Mouse (Mus musculus) forebrain, embryonic 14.5 days (tissue): ENCODE measurements around the gene Senp1. TPM values are rescaled to one million over a fixed set of nuclear protein-coding genes. Genes with fewer than 3 reads are reported as not detected.
A peak's percentile ranks its signal among the peaks of the same experiment; 100 is the strongest.

ENCODE experiments used
- ATAC-seq: fragments of 200-750 bp; cut with Nextera tagmentation; 2 replicates; pipeline ENCODE4 v1.8.0; 2017; ENCODE audit warnings: mild to moderate bottlenecking, moderate library complexity
- DNase-seq: peaks from one replicate; pipeline ENCODE4 v3.0.0-alpha.2; 2015; ENCODE audit warnings: low spot score
- H3K27ac ChIP-seq: fragments of 300-500 bp; sonication (generic); 2 replicates; pipeline ENCODE4 v1.5.1; 2014; ENCODE audit warnings: low read depth, mild to moderate bottlenecking, control low read depth, low read length, moderate library complexity
- H3K27me3 ChIP-seq: fragments of 300-500 bp; sonication (generic); replicated peaks from 2 replicates; pipeline ENCODE4 v1.6.1; 2014; ENCODE audit warnings: low read length, control low read depth, mixed read lengths; ENCODE audit not compliant: control insufficient read depth, insufficient read depth
- H3K36me3 ChIP-seq: fragments of 300-500 bp; sonication (generic); 2 replicates; pipeline ENCODE4 v1.6.1; 2014; ENCODE audit warnings: low read length, control low read depth; ENCODE audit not compliant: control insufficient read depth, insufficient read depth
- H3K4me1 ChIP-seq: fragments of 300-500 bp; sonication (generic); 2 replicates; pipeline ENCODE4 v1.6.1; 2014; ENCODE audit warnings: antibody characterized with exemption, low read length, control low read depth; ENCODE audit not compliant: control insufficient read depth, insufficient read depth
- H3K4me2 ChIP-seq: fragments of 300-500 bp; sonication (generic); 2 replicates; pipeline ENCODE4 v1.6.1; 2014; ENCODE audit warnings: mild to moderate bottlenecking, control low read depth, low read length
- H3K4me3 ChIP-seq: fragments of 300-500 bp; sonication (generic); 2 replicates; pipeline ENCODE4 v1.5.1; 2014; ENCODE audit warnings: low read depth, low read length, control low read depth
- H3K9ac ChIP-seq: fragments of 300-500 bp; sonication (generic); 2 replicates; pipeline ENCODE4 v1.6.1; 2014; ENCODE audit warnings: mild to moderate bottlenecking, low read length, control low read depth, moderate library complexity
- H3K9me3 ChIP-seq: fragments of 300-500 bp; sonication (generic); replicated peaks from 2 replicates; pipeline ENCODE4 v1.6.1; 2016; ENCODE audit warnings: low read length, control low read depth, mixed read lengths; ENCODE audit not compliant: control insufficient read depth
- WGBS: fragments of 180-500 bp; shearing (Covaris S2); extraction: QIAGEN DNeasy Blood & Tissue Kit; methylation state at CpG from one replicate; pipeline ENCODE4 v1.1.7; 2014; 5-methylcytosine and 5-hydroxymethylcytosine counted together
- polyA plus RNA-seq: library from polyadenylated mRNA; unstranded; fragments of >200 nt; fragmentation: Nextera tagmentation; extraction: Ambion mirVana; gene quantifications from 2 replicates; pipeline ENCODE4 v1.2.1, GENCODE M21; 2014

Senp1 gene
- 21.7 and 24.8 TPM in 2 replicates for polyA plus RNA-seq

GRCm38 (mm10) chr15:98093121-98094011, at the start of gene Senp1:
Gene Senp1, minus strand, starts transcription at chr15:98093744.
- H3K9ac ChIP-seq: peak within 1 kb of the TSS; percentile 89
- no peaks in the 10 kb centered on the region for H3K9me3 ChIP-seq
- ATAC-seq: peak; percentile 91
- under 1% methylated on average over 56 of the region's 58 CpGs for WGBS
- H3K4me1 ChIP-seq: no peaks in the 10 kb centered on the region; the same call in 1 of the 2 replicates
- peak; percentile 87 for DNase-seq
- H3K27ac ChIP-seq: peak within 1 kb of the TSS; percentile 94
- peak within 1 kb of the TSS; percentile 90 for H3K4me3 ChIP-seq
- no peaks in the 10 kb centered on the region for H3K36me3 ChIP-seq
- H3K27me3 ChIP-seq: no peaks in the 10 kb centered on the region
- H3K4me2 ChIP-seq: peak within 1 kb of the TSS; percentile 66

GRCm38 (mm10) chr15:98142515-98142914, 49.0 kb upstream of the Senp1 start:
- Histone ChIP-seq H3K27me3 (no peaks in the 10 kb centered on the region), H3K4me2 (no peak overlapping the region), H3K9me3 (no peaks in the 10 kb centered on the region), H3K4me3 (no peak overlapping the region), H3K9ac (no peak overlapping the region), H3K36me3 (peaks cover 44% of the 10 kb centered on the region), H3K27ac (no peak overlapping the region), H3K4me1 (peaks cover 8% of the 10 kb centered on the region; the same call in 1 of the 2 replicates)
- no peak for DNase-seq
- ATAC-seq: no peak
- WGBS: 81% methylated on average over 9 of the region's 10 CpGs

GRCm38 (mm10) chr15:98140809-98141208, 47.3 kb upstream of the Senp1 start:
- Histone ChIP-seq H3K9me3 (no peaks in the 10 kb centered on the region), H3K4me3 (no peak overlapping the region), H3K4me1 (peaks cover 8% of the 10 kb centered on the region; the same call in 1 of the 2 replicates), H3K27me3 (no peaks in the 10 kb centered on the region), H3K9ac (no peak overlapping the region), H3K27ac (no peak overlapping the region), H3K4me2 (no peak overlapping the region), H3K36me3 (peaks cover 61% of the 10 kb centered on the region)
- ATAC-seq (no peak), DNase-seq (no peak)
- whole genome bisulfite sequencing: 94% methylated on average over 5 of the region's 5 CpGs

GRCm38 (mm10) chr15:98139763-98140162, 46.2 kb upstream of the Senp1 start:
- no peak for DNase-seq
- no peak overlapping the region for H3K4me2 ChIP-seq
- H3K4me3 ChIP-seq: no peak overlapping the region
- H3K9me3 ChIP-seq: no peaks in the 10 kb centered on the region
- H3K36me3 ChIP-seq: peaks cover 71% of the 10 kb centered on the region
- H3K9ac ChIP-seq: no peak overlapping the region
- ATAC-seq: no peak
- no peak overlapping the region for H3K27ac ChIP-seq
- H3K27me3 ChIP-seq: no peaks in the 10 kb centered on the region
- H3K4me1 ChIP-seq: peaks cover 5% of the 10 kb centered on the region; the same call in 1 of the 2 replicates
- WGBS: 82% methylated on average over 7 of the region's 7 CpGs

- Histone ChIP-seq H3K4me2 (no peak overlapping the region), H3K4me1 (no peaks in the 10 kb centered on the region), H3K36me3 (peaks cover 91% of the 10 kb centered on the region), H3K9ac (no peak overlapping the region), H3K4me3 (no peak overlapping the region), H3K27ac (no peak overlapping the region), H3K27me3 (no peaks in the 10 kb centered on the region), H3K9me3 (no peaks in the 10 kb centered on the region)
- 93% methylated on average over 9 of the region's 9 CpGs for WGBS
- ATAC-seq (no peak), DNase-seq (no peak)
Measured at GRCm38 (mm10) chr15:98136871-98137270, 43.3 kb upstream of the Senp1 start.

- Histone ChIP-seq H3K27ac (no peak overlapping the region), H3K4me1 (no peaks in the 10 kb centered on the region), H3K9me3 (no peaks in the 10 kb centered on the region), H3K4me2 (no peak overlapping the region), H3K4me3 (no peak overlapping the region), H3K27me3 (no peaks in the 10 kb centered on the region), H3K36me3 (peaks cover 91% of the 10 kb centered on the region), H3K9ac (no peak overlapping the region)
- 95% methylated on average over 13 of the region's 13 CpGs for WGBS
- no peak for DNase-seq
- no peak for ATAC-seq
Measured at GRCm38 (mm10) chr15:98135671-98136070, 42.1 kb upstream of the Senp1 start.

- Histone ChIP-seq H3K27me3 (no peaks in the 10 kb centered on the region), H3K4me2 (no peak overlapping the region), H3K9me3 (no peaks in the 10 kb centered on the region), H3K27ac (no peak overlapping the region), H3K9ac (no peak overlapping the region), H3K4me3 (no peak overlapping the region), H3K36me3 (peaks cover 92% of the 10 kb centered on the region), H3K4me1 (no peaks in the 10 kb centered on the region)
- no peak for ATAC-seq
- DNase-seq: no peak
- WGBS: 73% methylated on average over 3 of the region's 3 CpGs
Measured at GRCm38 (mm10) chr15:98134666-98135065, 41.1 kb upstream of the Senp1 start.

- Histone ChIP-seq H3K4me3 (no peak overlapping the region), H3K4me2 (no peak overlapping the region), H3K27ac (no peak overlapping the region), H3K9ac (no peak overlapping the region), H3K36me3 (peaks cover 92% of the 10 kb centered on the region), H3K27me3 (no peaks in the 10 kb centered on the region), H3K9me3 (no peaks in the 10 kb centered on the region), H3K4me1 (no peaks in the 10 kb centered on the region)
- DNase-seq (no peak), ATAC-seq (no peak)
- WGBS: 91% methylated on average over 4 of the region's 4 CpGs
Measured at GRCm38 (mm10) chr15:98134034-98134433, 40.5 kb upstream of the Senp1 start.

- H3K4me2 ChIP-seq: no peak overlapping the region
- no peak overlapping the region for H3K4me3 ChIP-seq
- no peaks in the 10 kb centered on the region for H3K9me3 ChIP-seq
- no peak overlapping the region for H3K27ac ChIP-seq
- H3K36me3 ChIP-seq: peaks cover 92% of the 10 kb centered on the region
- WGBS: 95% methylated on average over 3 of the region's 3 CpGs
- H3K9ac ChIP-seq: no peak overlapping the region
- no peaks in the 10 kb centered on the region for H3K4me1 ChIP-seq
- DNase-seq: no peak
- no peaks in the 10 kb centered on the region for H3K27me3 ChIP-seq
- no peak for ATAC-seq
Measured at GRCm38 (mm10) chr15:98133471-98133870, 39.9 kb upstream of the Senp1 start.
